ENCODE assay signal across 14 mouse cellular contexts in genomic region chr14:20377112-20377521, GRCm38 (mm10). TPM values are rescaled to one million over a fixed set of nuclear protein-coding genes. Genes with fewer than 3 reads are reported as not detected.
DNase-seq lines count a peak whose midpoint lies in the region; ATAC-seq and TF ChIP-seq lines count a peak whose summit lies in the region.
"Had no signal": no experiment of that assay in that cellular context is flagged by ENCODE, and none has a peak within 500 bp of the region (broad histone marks: within the 10 kb centered on the region; RNA-seq: fewer than 3 reads in every experiment).

No protein-coding gene starts in this region.

- no peak overlapping the region for H3K9ac ChIP-seq in lung, embryonic 14.5 days
- no peak overlapping the region for H3K9ac ChIP-seq in liver, postnatal 0 days (replicated peaks)

- whole genome bisulfite sequencing in lung, embryonic 14.5 days = 48% methylated on average over 4 of the region's 4 CpGs
- WGBS in liver, postnatal 0 days (ENCODE audit: insufficient replicate concordance) = 36% methylated on average over 4 of the region's 4 CpGs

- ATAC-seq in lung, embryonic 14.5 days (ENCODE audit: insufficient read depth) = peak; percentile 88
- ATAC-seq in liver, postnatal 0 days = peak; percentile 66

- H3K4me3 ChIP-seq in lung, embryonic 14.5 days (ENCODE audit: low read depth, low read length) = no peak overlapping the region
- H3K4me3 ChIP-seq in liver, postnatal 0 days (ENCODE audit: low read depth, low read length) = no peak overlapping the region
- H3K4me3 ChIP-seq: erythroblast, embryonic 14.5 days; limb, embryonic 10.5 days had no signal

- TF ChIP-seq CTCF in lung, embryonic 14.5 days (IDR thresholded peaks at IDR 0.05; ENCODE audit: low read depth) = no peak
- TF ChIP-seq CTCF in liver, postnatal 0 days (IDR thresholded peaks at IDR 0.05; ENCODE audit: low read depth) = no peak

- TF ChIP-seq EP300 in liver, postnatal 0 days (IDR thresholded peaks at IDR 0.05; ENCODE audit: low read depth) = peak; percentile 32; the same call in 1 of the 2 replicates

- H3K9me3 ChIP-seq in lung, embryonic 14.5 days (ENCODE audit: low read depth, low read length) = no peaks in the 10 kb centered on the region
- no peaks in the 10 kb centered on the region for H3K9me3 ChIP-seq in liver, postnatal 0 days (ENCODE audit: low read length)
- H3K9me3 ChIP-seq: limb, embryonic 10.5 days had no signal

- peaks cover 63% of the 10 kb centered on the region for H3K36me3 ChIP-seq in lung, embryonic 14.5 days (ENCODE audit: insufficient read depth)
- H3K36me3 ChIP-seq in liver, postnatal 0 days (replicated peaks; ENCODE audit: insufficient read depth, low read length) = peaks cover 16% of the 10 kb centered on the region

- DNase-seq in lung, embryonic 14.5 days = peak; percentile 86
- DNase-seq in lung, postnatal 36 days = no peak
- peak; percentile 29 for DNase-seq in Muller cell, postnatal 12 days (ENCODE audit: inconsistent ontology term)
- DNase-seq in adrenal gland, postnatal 14 days = peak; percentile 76
- DNase-seq in liver, postnatal 0 days = peak; percentile 49
- no peak for DNase-seq in kidney, postnatal 14 days
- DNase-seq in kidney, adult 8-10 months = no peak
- DNase-seq: cerebellum, adult 11-12 months; embryo, embryonic 11 days; heart, postnatal 36 days; kidney, adult 18-20 months; spleen, adult 18-20 months had no signal

- H3K4me2 ChIP-seq in lung, embryonic 14.5 days = no peak overlapping the region
- H3K4me2 ChIP-seq in liver, postnatal 0 days (ENCODE audit: low read depth, low read length) = no peak overlapping the region

- no peaks in the 10 kb centered on the region for H3K4me1 ChIP-seq in lung, embryonic 14.5 days (ENCODE audit: insufficient read depth)
- H3K4me1 ChIP-seq in liver, postnatal 0 days (ENCODE audit: insufficient read depth) = peaks cover 18% of the 10 kb centered on the region
- H3K4me1 ChIP-seq: limb, embryonic 10.5 days had no signal

- H3K27me3 ChIP-seq in lung, embryonic 14.5 days (ENCODE audit: insufficient read depth, low read length) = no peaks in the 10 kb centered on the region
- H3K27me3 ChIP-seq in liver, postnatal 0 days (ENCODE audit: insufficient read depth, low read length) = no peaks in the 10 kb centered on the region

- no peak overlapping the region for H3K27ac ChIP-seq in lung, embryonic 14.5 days (ENCODE audit: low read depth)
- H3K27ac ChIP-seq in liver, postnatal 0 days (ENCODE audit: low read depth) = no peak overlapping the region; the same call in 1 of the 2 replicates
- H3K27ac ChIP-seq: limb, embryonic 10.5 days had no signal

RNA-seq across cellular contexts. Expression of gene Dnajc9, which starts 11.6 kb away (rescaled TPM):
- 165 and 183 TPM in 2 replicates for polyA plus RNA-seq in lung, embryonic 14.5 days (2014; fragmentation: Nextera tagmentation; extraction: Ambion mirVana)
- total RNA-seq in adrenal gland, postnatal 14 days (2021) = 38.1 and 40.4 TPM in 2 replicates
- 54.9 and 56.4 TPM in 2 replicates for polyA plus RNA-seq in liver, postnatal 0 days (2015; fragmentation: Nextera tagmentation; extraction: Ambion mirVana)

RNA-seq across cellular contexts. Expression of gene Mrps16, which starts 16.3 kb away (rescaled TPM):
- 93.5 and 96.8 TPM in 2 replicates for polyA plus RNA-seq in lung, embryonic 14.5 days (2014; fragmentation: Nextera tagmentation; extraction: Ambion mirVana)
- 83.3 and 86.4 TPM in 2 replicates for total RNA-seq in adrenal gland, postnatal 14 days (2021)
- polyA plus RNA-seq in liver, postnatal 0 days (2015; fragmentation: Nextera tagmentation; extraction: Ambion mirVana) = 47.3 and 49.9 TPM in 2 replicates

RNA-seq across cellular contexts. Expression of gene Fam149b, which starts 29.2 kb away (rescaled TPM):
- 42.8 and 44.4 TPM in 2 replicates for polyA plus RNA-seq in lung, embryonic 14.5 days (2014; fragmentation: Nextera tagmentation; extraction: Ambion mirVana)
- 35.6 and 40.0 TPM in 2 replicates for total RNA-seq in adrenal gland, postnatal 14 days (2021)
- polyA plus RNA-seq in liver, postnatal 0 days (2015; fragmentation: Nextera tagmentation; extraction: Ambion mirVana) = 5.4 and 5.7 TPM in 2 replicates

RNA-seq across cellular contexts. Expression of gene Ecd, which starts 29.2 kb away (rescaled TPM):
- polyA plus RNA-seq in lung, embryonic 14.5 days (2014; fragmentation: Nextera tagmentation; extraction: Ambion mirVana) = 56.8 and 60.6 TPM in 2 replicates
- 39.2 and 46.9 TPM in 2 replicates for total RNA-seq in adrenal gland, postnatal 14 days (2021)
- polyA plus RNA-seq in liver, postnatal 0 days (2015; fragmentation: Nextera tagmentation; extraction: Ambion mirVana) = 19.8 and 23.0 TPM in 2 replicates

Comparison
In these comparisons a context has a peak if more than half of its experiments do, and no peak if none do; other contexts are left out.
1. DNase-seq: peak in lung, embryonic 14.5 days (single experiment), Muller cell, postnatal 12 days (single experiment), adrenal gland, postnatal 14 days (single experiment) and liver, postnatal 0 days (single experiment); none in lung, postnatal 36 days (single experiment), kidney, postnatal 14 days (single experiment) and kidney, adult 8-10 months (0 of 2).